13 mouse cellular contexts compared by ENCODE assay signal in genomic region chr16:95778173-95778572, GRCm38 (mm10).
DNase-seq lines count a peak whose midpoint lies in the region; ATAC-seq and TF ChIP-seq lines count a peak whose summit lies in the region.
"Had no signal": no experiment of that assay in that cellular context is flagged by ENCODE, and none has a peak within 500 bp of the region (broad histone marks: within the 10 kb centered on the region; RNA-seq: fewer than 3 reads in every experiment).

No protein-coding gene starts in this region.

- TF ChIP-seq CTCF in gastrocnemius, adult 2 months (IDR thresholded peaks at IDR 0.05), result no peak

- DNase-seq in gastrocnemius, adult 2 months, result no peak
- no peak for DNase-seq in gastrocnemius, postnatal 4 days (ENCODE audit: low spot score in 2 of 2)
- DNase-seq in 3134 (ENCODE audit: extremely low read depth, insufficient read length, low spot score), result peak; percentile 56
- DNase-seq in NIH3T3 (ENCODE audit: low read depth), result peak; percentile 68
- DNase-seq in ovary, postnatal 10 days (ENCODE audit: low spot score), result no peak
- DNase-seq in spleen, postnatal 10 days (ENCODE audit: low spot score in 2 of 2), result no peak
- DNase-seq: kidney, adult 2 months; liver, postnatal 0 days; retina, postnatal 1 day had no signal

- intact Hi-C loops in gastrocnemius, adult 2 months (cut with DNase I), result no loop called here

- H3K27ac ChIP-seq in gastrocnemius, adult 2 months, result peak overlapping the region; percentile 52
- 0 out of 2 replicates have a peak overlapping the region, but pooled peaks have one; percentile 31 for H3K27ac ChIP-seq in limb, embryonic 12.5 days
- H3K27ac ChIP-seq: midbrain, embryonic 15.5 days had no signal

- WGBS in limb, embryonic 12.5 days, result 59% methylated on average over 4 of the region's 4 CpGs

- ATAC-seq in limb, embryonic 12.5 days (ENCODE audit: insufficient number of reproducible peaks, insufficient read depth, low FRiP score, low TSS enrichment, low read depth), result no peak
- ATAC-seq in CD4-positive, CD25-positive, alpha-beta regulatory T cell, adult 4 months, result no peak
- ATAC-seq: liver, postnatal 0 days; midbrain, embryonic 15.5 days had no signal

- no peaks in the 10 kb centered on the region for H3K9me3 ChIP-seq in limb, embryonic 12.5 days
- H3K9me3 ChIP-seq: midbrain, embryonic 15.5 days had no signal

- no peak overlapping the region for H3K4me3 ChIP-seq in gastrocnemius, adult 2 months
- H3K4me3 ChIP-seq in limb, embryonic 12.5 days (replicated peaks), result no peak overlapping the region
- H3K4me3 ChIP-seq: midbrain, embryonic 15.5 days had no signal

- H3K36me3 ChIP-seq in limb, embryonic 12.5 days, result no peaks in the 10 kb centered on the region
- H3K36me3 ChIP-seq: midbrain, embryonic 15.5 days had no signal

- H3K9ac ChIP-seq in limb, embryonic 12.5 days (replicated peaks), result no peak overlapping the region
- H3K9ac ChIP-seq: liver, postnatal 0 days; midbrain, embryonic 15.5 days had no signal

- H3K4me2 ChIP-seq in limb, embryonic 12.5 days, result no peak overlapping the region
- H3K4me2 ChIP-seq: midbrain, embryonic 15.5 days had no signal

- 0 out of 2 replicates have a peak, but pooled peaks cover 8% of the 10 kb centered on the region for H3K4me1 ChIP-seq in limb, embryonic 12.5 days (replicated peaks)
- H3K4me1 ChIP-seq: midbrain, embryonic 15.5 days had no signal

- H3K27me3 ChIP-seq in limb, embryonic 12.5 days, result no peaks in the 10 kb centered on the region
- H3K27me3 ChIP-seq: CH12.LX; midbrain, embryonic 15.5 days had no signal

Comparison
In these comparisons a context has a peak if more than half of its experiments do, and no peak if none do; other contexts are left out.
1. DNase-seq: peak in 3134 (single experiment) and NIH3T3 (single experiment); none in gastrocnemius, adult 2 months (single experiment), gastrocnemius, postnatal 4 days (0 of 2), ovary, postnatal 10 days (single experiment) and spleen, postnatal 10 days (0 of 2).